Mouse (Mus musculus): ENCODE data around the gene Strbp. TPM values are rescaled to one million over a fixed set of nuclear protein-coding genes. Genes with fewer than 3 reads are reported as not detected.

Gene Strbp
- total and polyA plus RNA-seq, 3 experiments, result 38.4 to 61.8 (median 48.5) TPM

DNA sequence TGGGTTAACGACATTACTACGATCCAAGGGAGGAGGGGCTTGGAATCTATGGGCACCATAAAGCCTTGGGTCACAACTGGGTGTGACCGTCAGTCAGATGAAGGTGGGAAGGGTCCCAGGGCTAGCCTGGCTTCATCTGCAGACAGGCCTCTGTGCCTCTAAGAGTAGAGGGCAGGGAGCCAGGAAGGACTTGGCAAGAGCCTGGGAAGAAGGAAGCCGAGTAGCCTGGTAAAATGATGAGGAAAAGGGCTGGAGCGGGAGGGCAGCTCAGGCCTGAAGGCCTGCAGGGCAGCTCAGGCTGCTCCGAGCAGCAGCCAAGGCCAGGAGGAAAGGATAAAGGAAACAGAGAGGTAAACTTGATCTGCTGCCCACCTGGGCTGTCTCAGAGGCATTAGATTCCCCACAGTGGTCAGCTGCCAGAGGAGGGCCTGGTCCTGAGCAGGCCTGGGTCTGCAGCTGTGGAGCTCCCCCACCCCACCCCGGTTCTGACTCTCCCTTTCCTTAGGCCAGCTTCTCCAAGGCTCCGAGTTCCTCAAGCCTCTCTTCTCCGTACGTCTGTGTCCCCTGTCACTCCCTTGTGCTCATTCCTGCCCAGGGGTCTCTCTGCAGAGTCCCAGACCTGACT lies 44.9 kb upstream of the Strbp start:
- no peaks in the 10 kb centered on the region for H3K36me3 ChIP-seq (replicated peaks in 1 of 2; ENCODE audit: control insufficient read depth in 1 of 2, insufficient read depth in 1 of 2, low read length in 1 of 2)
- H3K9me3 ChIP-seq (replicated peaks; ENCODE audit: low read length), result no peaks in the 10 kb centered on the region
- H3K27me3 ChIP-seq (replicated peaks), result no peaks in the 10 kb centered on the region
- H3K9ac ChIP-seq (ENCODE audit: insufficient read depth, low read depth), result no peak overlapping the region
- no peaks in the 10 kb centered on the region for H3K79me2 ChIP-seq (replicated peaks; ENCODE audit: control insufficient read depth, extremely low read depth, insufficient read depth, poor library complexity, severe bottlenecking)
- no peak overlapping the region for H3K4me2 ChIP-seq (ENCODE audit: insufficient read depth, low read depth, poor library complexity, severe bottlenecking)
- H3K4me3 ChIP-seq (replicated peaks in 1 of 3; ENCODE audit: low read depth in 2 of 3, low read length in 2 of 3, poor library complexity in 1 of 3), result no peak overlapping the region
- TF ChIP-seq SMC3 (IDR thresholded peaks at IDR 0.05; ENCODE audit: low read depth, low read length), result no peak
- TF ChIP-seq JUND (conservative IDR thresholded peaks at IDR 0.05; ENCODE audit: low read depth, low read length), result no peak
- no peak for TF ChIP-seq TBP (conservative IDR thresholded peaks at IDR 0.05; ENCODE audit: low read depth, low read length)
- TF ChIP-seq USF2 (conservative IDR thresholded peaks at IDR 0.05; ENCODE audit: low read depth, low read length), result no peak
- no peak for TF ChIP-seq BHLHE40 (IDR thresholded peaks at IDR 0.05; ENCODE audit: low read depth, low read length)
- no peak for TF ChIP-seq JUN (IDR thresholded peaks at IDR 0.05; ENCODE audit: insufficient read depth, low read depth, low read length)
- TF ChIP-seq NELFE (IDR thresholded peaks at IDR 0.05; ENCODE audit: low read depth, low read length), result no peak
- TF ChIP-seq MXI1 (IDR thresholded peaks at IDR 0.05; ENCODE audit: low read depth, low read length), result no peak
- TF ChIP-seq CHD1 (IDR thresholded peaks at IDR 0.05; ENCODE audit: low read depth, low read length), result no peak
- no peak for TF ChIP-seq ETS1 (conservative IDR thresholded peaks at IDR 0.05; ENCODE audit: low read depth, low read length)
- no peak for TF ChIP-seq PAX5 (IDR thresholded peaks at IDR 0.05; ENCODE audit: low read length)
- no peak for TF ChIP-seq RAD21 (IDR thresholded peaks at IDR 0.05; ENCODE audit: low read depth, low read length)
- TF ChIP-seq SIN3A (IDR thresholded peaks at IDR 0.05; ENCODE audit: low read length), result no peak
- TF ChIP-seq E2F4 (IDR thresholded peaks at IDR 0.05; ENCODE audit: insufficient replicate concordance, low read depth, low read length), result no peak
- no peak for TF ChIP-seq POLR2A (IDR thresholded peaks at IDR 0.05; ENCODE audit: low read depth, low read length)
- no peak for TF ChIP-seq MYC (IDR thresholded peaks at IDR 0.05; ENCODE audit: low read depth, low read length)
- TF ChIP-seq IRF4 (IDR thresholded peaks at IDR 0.05; ENCODE audit: low read depth, low read length), result no peak
- in situ Hi-C loops (cut with MboI; ENCODE audit: low pct_ligation_motif_present, low pct_unique_long_range_greater_than_20kb, low sequenced_read_pairs) (no loop called here), dilution Hi-C loops (cut with MboI; ENCODE audit: extremely low pct_ligation_motif_present, extremely low pct_unique_long_range_greater_than_20kb, low sequenced_read_pairs) (no loop called here)
- no peak for DNase-seq (ENCODE audit: extremely low read depth)
- no peak overlapping the region for H3K27ac ChIP-seq (ENCODE audit: insufficient read depth, low read depth)
- peaks cover 11 to 28% of the 10 kb centered on the region in 2 experiments; a peak in 3 of 4 replicates for H3K4me1 ChIP-seq (ENCODE audit: control insufficient read depth in 1 of 2, insufficient read depth in 2 of 2)

DNA sequence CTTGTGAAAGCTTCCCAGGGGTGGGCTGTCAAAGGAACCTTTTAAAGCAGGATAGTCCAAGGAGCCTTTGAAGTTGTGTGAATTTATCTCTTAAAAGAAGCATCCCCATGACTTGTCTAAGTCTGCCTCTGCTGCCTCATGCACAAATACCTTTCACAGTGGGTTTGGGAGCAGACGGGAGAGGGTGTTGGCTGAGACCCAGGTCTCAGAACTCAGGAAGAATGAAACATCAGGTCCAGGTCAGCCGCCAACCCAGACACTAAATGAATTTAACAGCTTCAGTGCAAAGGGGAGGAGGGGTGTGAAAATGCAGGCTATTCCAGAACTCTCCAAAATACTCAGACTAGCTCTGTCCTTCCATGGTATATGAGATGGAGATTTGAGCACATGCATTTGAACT lies 44.2 kb upstream of the Strbp start:
- in situ Hi-C loops (cut with MboI; ENCODE audit: low pct_ligation_motif_present, low pct_unique_long_range_greater_than_20kb, low sequenced_read_pairs), result no loop called here
- no peaks in the 10 kb centered on the region for H3K9me3 ChIP-seq (replicated peaks; ENCODE audit: low read length)
- no peaks in the 10 kb centered on the region for H3K79me2 ChIP-seq (replicated peaks; ENCODE audit: control insufficient read depth, extremely low read depth, insufficient read depth, poor library complexity, severe bottlenecking)
- no peak overlapping the region for H3K4me2 ChIP-seq (ENCODE audit: insufficient read depth, low read depth, poor library complexity, severe bottlenecking)
- no peak overlapping the region for H3K9ac ChIP-seq (ENCODE audit: insufficient read depth, low read depth)
- peaks cover 5 to 22% of the 10 kb centered on the region in 2 experiments; a peak in 2 of 4 replicates for H3K4me1 ChIP-seq (ENCODE audit: control insufficient read depth in 1 of 2, insufficient read depth in 2 of 2)
- no peak overlapping the region for H3K4me3 ChIP-seq (replicated peaks in 1 of 3; ENCODE audit: low read depth in 2 of 3, low read length in 2 of 3, poor library complexity in 1 of 3)
- H3K27ac ChIP-seq (ENCODE audit: insufficient read depth, low read depth), result no peak overlapping the region
- DNase-seq (ENCODE audit: extremely low read depth), result no peak
- dilution Hi-C loops (cut with MboI; ENCODE audit: extremely low pct_ligation_motif_present, extremely low pct_unique_long_range_greater_than_20kb, low sequenced_read_pairs), result no loop called here
- no peaks in the 10 kb centered on the region for H3K36me3 ChIP-seq (replicated peaks in 1 of 2; ENCODE audit: control insufficient read depth in 1 of 2, insufficient read depth in 1 of 2, low read length in 1 of 2)
- TF ChIP-seq ZNF384 (IDR thresholded peaks at IDR 0.05; ENCODE audit: low read depth, low read length) (no peak), RCOR1 (conservative IDR thresholded peaks at IDR 0.05; ENCODE audit: low read depth, low read length) (no peak), ZC3H11A (IDR thresholded peaks at IDR 0.05; ENCODE audit: low read depth, low read length) (no peak), RAD21 (IDR thresholded peaks at IDR 0.05; ENCODE audit: low read depth, low read length) (no peak), SIN3A (IDR thresholded peaks at IDR 0.05; ENCODE audit: low read length) (no peak), SMC3 (IDR thresholded peaks at IDR 0.05; ENCODE audit: low read depth, low read length) (no peak), ELF1 (IDR thresholded peaks at IDR 0.05; ENCODE audit: low read depth, low read length) (no peak), JUND (conservative IDR thresholded peaks at IDR 0.05; ENCODE audit: low read depth, low read length) (no peak), POLR2A (IDR thresholded peaks at IDR 0.05; ENCODE audit: low read depth, low read length) (no peak), UBTF (IDR thresholded peaks at IDR 0.05; ENCODE audit: low read depth, low read length) (no peak), MXI1 (IDR thresholded peaks at IDR 0.05; ENCODE audit: low read depth, low read length) (no peak)
- no peaks in the 10 kb centered on the region for H3K27me3 ChIP-seq (replicated peaks)

Measured in CH12.LX (cell line).